Mouse (Mus musculus) olfactory bulb, adult 2 months (tissue): ENCODE data around the gene Hat1.

Experiments
- CTCF ChIP-seq: fragments of 200-500 bp; IDR thresholded peaks from 2 replicates; pipeline ENCODE4 v1.5.1; 2012; ENCODE audit warnings: low read depth, mild to moderate bottlenecking, low read length, moderate library complexity; ENCODE audit not compliant: insufficient read depth
- POLR2A ChIP-seq: fragments of 200-500 bp; IDR thresholded peaks from 2 replicates; pipeline ENCODE4 v1.6.1; 2012; ENCODE audit warnings: mild to moderate bottlenecking, low read depth, low read length, moderate library complexity; ENCODE audit not compliant: insufficient read depth

GRCm38 (mm10) chr2:71360192-71360591 lies 28.6 kb upstream of the Hat1 start:
- no peak for TF ChIP-seq CTCF
- TF ChIP-seq POLR2A, result no peak
